Mouse (Mus musculus) CH12.LX (cell line): Measurements from ENCODE around the gene Nxn. TPM values are rescaled to one million over a fixed set of nuclear protein-coding genes. Genes with fewer than 3 reads are reported as not detected.

Experiments
- DNase-seq: peaks from one replicate; pipeline ENCODE4 v3.0.0-alpha.2; 2013; ENCODE audit errors: extremely low read depth
- H3K27ac ChIP-seq: 2 replicates; pipeline ENCODE4 v1.5.1; 2012; ENCODE audit warnings: low read depth, mild to moderate bottlenecking, control low read depth, moderate library complexity; ENCODE audit not compliant: insufficient read depth
- H3K27me3 ChIP-seq: replicated peaks from 2 replicates; pipeline ENCODE3; 2012; ENCODE audit warnings: inconsistent platforms
- H3K36me3 ChIP-seq, 2 experiments: replicated peaks in 1 of 2; 2 replicates each; pipeline versions ENCODE3 to v1.6.1; 2012; ENCODE audit warnings: inconsistent platforms in 1 of 2, low read length in 1 of 2, mild to moderate bottlenecking in 1 of 2, mixed read lengths in 1 of 2, moderate library complexity in 1 of 2; ENCODE audit not compliant: control insufficient read depth in 1 of 2, insufficient read depth in 1 of 2
- H3K4me1 ChIP-seq, 2 experiments: 2 replicates each; pipeline ENCODE4 v1.6.1; 2012; ENCODE audit warnings: inconsistent platforms in 1 of 2, moderate library complexity in 1 of 2; ENCODE audit not compliant: insufficient read depth in 2 of 2, control insufficient read depth in 1 of 2
- H3K4me2 ChIP-seq: 2 replicates; pipeline ENCODE4 v1.6.1; 2012; ENCODE audit warnings: low read depth, mild to moderate bottlenecking, control low read depth; ENCODE audit not compliant: poor library complexity, insufficient read depth, severe bottlenecking
- H3K4me3 ChIP-seq, 3 experiments: fragments of 150-350 bp in 1 of 3; sonication (generic) in 1 of 3; replicated peaks in 1 of 3; 2 replicates each; pipeline versions ENCODE3 to v1.5.1; 2011 to 2012; ENCODE audit warnings: low read depth in 2 of 3, low read length in 2 of 3, mild to moderate bottlenecking in 2 of 3, moderate library complexity in 2 of 3, control low read depth in 1 of 3, improper control_type of control experiment in 1 of 3, inconsistent platforms in 1 of 3, mixed read lengths in 1 of 3; ENCODE audit not compliant: poor library complexity in 1 of 3
- H3K79me2 ChIP-seq: replicated peaks from 2 replicates; pipeline ENCODE4 v1.6.1; 2012; ENCODE audit warnings: mild to moderate bottlenecking, moderate library complexity; ENCODE audit not compliant: control insufficient read depth, poor library complexity, insufficient read depth, severe bottlenecking; ENCODE audit errors: extremely low read depth
- H3K9ac ChIP-seq: 2 replicates; pipeline ENCODE4 v1.6.1; 2012; ENCODE audit warnings: low read depth, mild to moderate bottlenecking, control low read depth, moderate library complexity; ENCODE audit not compliant: insufficient read depth
- H3K9me3 ChIP-seq: replicated peaks from 2 replicates; pipeline ENCODE3; 2012; ENCODE audit warnings: low read length, inconsistent platforms, mixed read lengths
- CHD1 ChIP-seq: IDR thresholded peaks from 2 replicates; pipeline ENCODE4 v1.6.1; 2012; ENCODE audit warnings: low read depth, low read length, improper control_type of control experiment, inconsistent platforms
- CTCF ChIP-seq, 2 experiments: IDR thresholded peaks in 1 of 2; conservative IDR thresholded peaks in 1 of 2; 2 replicates each; pipeline ENCODE4 v1.5.1; 2011 to 2012; ENCODE audit warnings: low read depth in 2 of 2, low read length in 2 of 2, improper control_type of control experiment in 1 of 2, inconsistent platforms in 1 of 2, mild to moderate bottlenecking in 1 of 2, moderate library complexity in 1 of 2
- GABPA ChIP-seq: IDR thresholded peaks from 2 replicates; pipeline ENCODE4 v1.6.1; 2012; ENCODE audit warnings: low read depth, low read length, improper control_type of control experiment, inconsistent platforms; ENCODE audit not compliant: insufficient replicate concordance
- IRF4 ChIP-seq: IDR thresholded peaks from 2 replicates; pipeline ENCODE4 v1.6.1; 2014; ENCODE audit warnings: low read depth, mild to moderate bottlenecking, inconsistent platforms, low read length, improper control_type of control experiment
- JUND ChIP-seq: conservative IDR thresholded peaks from 2 replicates; pipeline ENCODE4 v1.6.1; 2011; ENCODE audit warnings: low read depth, low read length, improper control_type of control experiment
- MAX ChIP-seq: IDR thresholded peaks from 2 replicates; pipeline ENCODE4 v1.6.1; 2011; ENCODE audit warnings: low read length, improper control_type of control experiment
- MAZ ChIP-seq: IDR thresholded peaks from 2 replicates; pipeline ENCODE4 v1.6.1; 2012; ENCODE audit warnings: low read depth, mild to moderate bottlenecking, inconsistent platforms, low read length, improper control_type of control experiment, moderate library complexity
- MEF2A ChIP-seq: IDR thresholded peaks from 2 replicates; pipeline ENCODE4 v1.6.1; 2014; ENCODE audit warnings: low read depth, mild to moderate bottlenecking, inconsistent platforms, low read length, improper control_type of control experiment, borderline replicate concordance
- MXI1 ChIP-seq: IDR thresholded peaks from 2 replicates; pipeline ENCODE4 v1.6.1; 2011; ENCODE audit warnings: mild to moderate bottlenecking, low read depth, low read length, improper control_type of control experiment
- NELFE ChIP-seq: IDR thresholded peaks from 2 replicates; pipeline ENCODE4 v1.6.1; 2011; ENCODE audit warnings: low read depth, low read length, improper control_type of control experiment
- PAX5 ChIP-seq: IDR thresholded peaks from 2 replicates; pipeline ENCODE4 v1.6.1; 2012; ENCODE audit warnings: low read length, inconsistent platforms, mixed read lengths
- POLR2AphosphoS2 ChIP-seq: IDR thresholded peaks from 2 replicates; pipeline ENCODE4 v1.6.1; 2011; ENCODE audit warnings: low read depth, low read length, improper control_type of control experiment
- RAD21 ChIP-seq: IDR thresholded peaks from 2 replicates; pipeline ENCODE4 v1.6.1; 2011; ENCODE audit warnings: low read depth, mild to moderate bottlenecking, low read length, improper control_type of control experiment, moderate library complexity
- TBP ChIP-seq: conservative IDR thresholded peaks from 2 replicates; pipeline ENCODE4 v1.6.1; 2011; ENCODE audit warnings: low read depth, low read length, improper control_type of control experiment
- UBTF ChIP-seq: IDR thresholded peaks from 2 replicates; pipeline ENCODE4 v1.6.1; 2012; ENCODE audit warnings: low read depth, mild to moderate bottlenecking, inconsistent platforms, low read length, improper control_type of control experiment, moderate library complexity
- USF2 ChIP-seq: conservative IDR thresholded peaks from 2 replicates; pipeline ENCODE4 v1.6.1; 2011; ENCODE audit warnings: low read depth, low read length, improper control_type of control experiment
- dilution Hi-C: fragments of 300-500 bp; cut with MboI; formaldehyde crosslinking; loops from 2 replicates; pipeline ENCODE4 v1.14.3; 2020; ENCODE audit warnings: low sequenced_read_pairs; ENCODE audit not compliant: extremely low pct_unique_long_range_greater_than_20kb, extremely low pct_ligation_motif_present
- in situ Hi-C: fragments of 300-500 bp; cut with MboI; formaldehyde crosslinking; loops from 3 replicates; pipeline ENCODE4 v1.14.3; 2019; ENCODE audit warnings: low sequenced_read_pairs, low pct_ligation_motif_present, low pct_unique_long_range_greater_than_20kb, mixed read lengths
- polyA plus RNA-seq: library from polyadenylated mRNA; unstranded; fragments of >175 nt; gene quantifications from 2 replicates; pipeline ENCODE4 v1.2.1, GENCODE M21; 2012; ENCODE audit warnings: low read depth; ENCODE audit not compliant: insufficient read length
- total RNA-seq, 2 experiments: library from RNA; depleted of rRNA; stranded (reverse); fragments of 300-350 nt in 1 of 2; fragments of >200 nt in 1 of 2; gene quantifications; 2 replicates each; pipeline ENCODE4 v1.2.3; 2012 to 2014

Nxn gene
- total and polyA plus RNA-seq, 3 experiments = 15.3 to 24.8 (median 19.2) TPM

GRCm38 (mm10) chr11:76379921-76380544, 18.9 kb downstream of the Nxn start:
- Histone ChIP-seq H3K9ac (no peak overlapping the region), H3K36me3 (peaks cover 0 to 2% of the 10 kb centered on the region in 2 experiments), H3K4me2 (no peak overlapping the region), H3K79me2 (no peaks in the 10 kb centered on the region), H3K27me3 (no peaks in the 10 kb centered on the region), H3K9me3 (no peaks in the 10 kb centered on the region), H3K27ac (no peak overlapping the region), H3K4me1 (no peaks in the 10 kb centered on the region), H3K4me3 (no peak overlapping the region)
- in situ Hi-C loops = no loop called here
- dilution Hi-C loops = no loop called here
- TF ChIP-seq NELFE (no peak), IRF4 (no peak), MAZ (no peak), PAX5 (no peak)
- DNase-seq = no peak

GRCm38 (mm10) chr11:76376425-76376824, 22.5 kb downstream of the Nxn start:
- dilution Hi-C loops = no loop called here
- H3K9ac ChIP-seq = no peak overlapping the region
- no peak overlapping the region for H3K4me2 ChIP-seq
- no peaks in the 10 kb centered on the region for H3K27me3 ChIP-seq
- H3K9me3 ChIP-seq = no peaks in the 10 kb centered on the region
- peaks cover 0 to 6% of the 10 kb centered on the region in 2 experiments for H3K36me3 ChIP-seq
- no peaks in the 10 kb centered on the region for H3K79me2 ChIP-seq
- no peak for DNase-seq
- no peaks in the 10 kb centered on the region for H3K4me1 ChIP-seq
- H3K27ac ChIP-seq = no peak overlapping the region
- H3K4me3 ChIP-seq = no peak overlapping the region
- in situ Hi-C loops = no loop called here
- TF ChIP-seq JUND (no peak), MXI1 (no peak), TBP (no peak), CTCF (conservative IDR thresholded peaks at IDR 0.05 in 1 of 2, IDR thresholded peaks at IDR 0.05 in 1 of 2; ENCODE audit: low read depth in 2 of 2, low read length in 2 of 2) (no peak), GABPA (no peak), MEF2A (no peak), MAX (no peak), CHD1 (no peak), POLR2AphosphoS2 (no peak), NELFE (no peak), RAD21 (no peak), USF2 (no peak), UBTF (no peak)
